Mouse (Mus musculus) mouse embryonic stem cell (cell line): Measurements from ENCODE around the gene Gm13889.

Source experiments
- in situ Hi-C, 2 experiments: fragments of 300-500 bp; cut with MboI; formaldehyde crosslinking; loops; 1 replicate in 1 of 2; 3 replicates in 1 of 2; pipeline ENCODE4 v1.14.3; 2019 to 2020; ENCODE audit warnings: low sequenced_read_pairs in 2 of 2, low pct_unique_long_range_greater_than_20kb in 1 of 2, mixed read lengths in 1 of 2; ENCODE audit not compliant: unreplicated experiment in 1 of 2

Gm13889 gene

DNA sequence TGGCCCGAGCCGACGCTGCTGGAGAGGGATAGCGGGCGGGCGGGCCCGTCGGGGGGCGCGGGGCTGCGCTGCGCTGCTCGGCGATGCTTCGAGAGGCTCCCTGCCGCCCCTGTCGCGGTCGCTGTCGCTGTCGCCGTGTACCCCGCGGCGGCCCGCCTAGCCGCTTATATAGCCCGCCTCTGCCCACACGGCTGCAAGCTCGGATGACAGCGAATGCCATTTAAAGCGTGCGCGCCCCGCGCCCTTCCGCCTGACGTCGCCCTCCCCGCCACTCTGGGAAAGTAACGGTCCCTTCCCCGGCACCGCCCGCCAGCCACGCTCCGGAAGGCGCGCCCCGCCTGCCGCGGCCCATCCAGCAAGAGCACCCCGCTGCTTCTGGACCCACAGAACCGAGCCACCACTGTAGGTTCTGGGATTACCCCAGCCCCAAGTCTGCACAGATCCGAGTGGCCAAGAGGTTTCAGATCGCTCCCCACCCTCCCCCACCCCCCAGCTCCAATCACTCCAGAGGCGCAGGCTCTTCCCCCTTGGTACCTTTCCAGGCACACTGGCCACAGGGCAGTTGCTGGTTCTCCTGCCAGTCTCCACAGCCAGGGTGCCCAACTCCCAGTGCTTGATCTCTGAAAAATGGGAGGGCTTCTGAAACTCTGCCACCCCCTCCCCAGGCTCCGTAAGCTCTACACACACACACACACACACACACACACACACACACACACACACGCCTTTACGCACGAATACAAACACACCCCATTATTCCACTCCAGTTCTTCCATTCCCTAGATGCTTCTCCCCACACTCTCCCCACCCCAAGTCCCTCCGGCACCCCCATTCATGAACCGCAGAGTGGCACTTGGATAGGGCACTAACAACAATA lies at the start of gene Gm13889:
TSS of gene Gm13889 (minus strand) at position 294 of the 877 bp plus-strand sequence.
- in situ Hi-C loops: no loop called here

DNA sequence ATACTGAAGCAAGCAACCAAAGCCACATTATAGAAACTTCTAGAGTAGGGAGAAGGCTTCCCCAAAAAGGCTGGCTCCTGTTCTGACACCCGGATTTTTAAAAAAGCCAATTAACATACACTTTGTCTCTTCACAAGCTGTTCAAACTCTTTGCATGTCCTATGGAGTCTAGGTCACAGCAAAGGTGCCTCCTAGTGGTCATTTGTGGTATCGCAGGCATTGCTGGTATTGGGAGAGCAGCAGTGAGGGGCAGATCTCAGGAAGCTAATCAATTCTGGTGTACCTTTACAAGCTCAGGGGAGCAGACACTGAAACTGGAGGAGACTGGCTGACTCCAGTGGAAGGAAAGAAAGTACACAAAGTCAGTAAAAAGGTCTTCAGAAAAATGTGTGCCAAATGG lies 45.3 kb upstream of the Gm13889 start:
- in situ Hi-C loops: loop anchor here in 1 of 2 experiments (10.0 kb wide), 1 partner anchor 128 kb away; no protein-coding TSS in a partner anchor

DNA sequence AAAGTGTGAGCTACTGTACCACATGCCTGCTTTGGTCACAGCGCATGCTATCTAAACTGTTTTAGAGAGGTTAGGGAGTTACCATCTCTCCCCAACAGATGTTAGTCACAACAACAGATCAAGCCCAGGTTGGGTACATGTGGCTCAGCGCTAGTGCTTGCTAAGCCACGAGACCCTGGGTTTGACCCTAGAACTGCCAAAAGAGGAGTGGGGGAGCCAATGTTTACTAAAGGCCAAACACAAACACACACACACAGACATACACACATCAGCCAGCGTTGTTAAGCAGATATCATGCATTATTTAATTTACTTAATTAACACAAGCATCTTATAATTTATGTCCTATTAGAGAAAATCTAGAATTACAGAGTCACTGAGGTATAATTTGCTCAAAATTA lies 44.9 kb upstream of the Gm13889 start:
- in situ Hi-C loops: loop anchor here in 1 of 2 experiments (10.0 kb wide), 1 partner anchor 127 kb away; no protein-coding TSS in a partner anchor

DNA sequence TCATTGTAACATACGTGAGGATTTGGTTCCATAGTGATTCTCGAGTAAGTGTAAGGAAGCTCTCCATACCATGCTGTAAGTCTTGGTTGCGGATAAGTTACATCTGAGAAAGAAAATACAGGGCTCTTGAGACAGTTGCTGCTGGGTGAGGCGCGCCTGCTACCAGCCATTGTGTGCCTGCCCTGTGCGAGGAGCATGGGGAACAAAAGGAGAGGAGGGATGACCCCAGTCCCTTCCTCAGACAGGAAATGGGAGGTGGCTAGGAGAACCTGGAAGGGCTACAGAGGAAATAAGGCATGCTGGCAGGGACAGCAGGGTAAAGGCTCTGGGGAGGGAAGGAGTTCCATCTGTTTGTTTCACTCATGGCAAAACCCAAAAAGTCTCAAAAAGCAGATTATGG lies 44.4 kb upstream of the Gm13889 start:
- in situ Hi-C loops: loop anchor here in 1 of 2 experiments (10.0 kb wide), 1 partner anchor 127 kb away; no protein-coding TSS in a partner anchor

DNA sequence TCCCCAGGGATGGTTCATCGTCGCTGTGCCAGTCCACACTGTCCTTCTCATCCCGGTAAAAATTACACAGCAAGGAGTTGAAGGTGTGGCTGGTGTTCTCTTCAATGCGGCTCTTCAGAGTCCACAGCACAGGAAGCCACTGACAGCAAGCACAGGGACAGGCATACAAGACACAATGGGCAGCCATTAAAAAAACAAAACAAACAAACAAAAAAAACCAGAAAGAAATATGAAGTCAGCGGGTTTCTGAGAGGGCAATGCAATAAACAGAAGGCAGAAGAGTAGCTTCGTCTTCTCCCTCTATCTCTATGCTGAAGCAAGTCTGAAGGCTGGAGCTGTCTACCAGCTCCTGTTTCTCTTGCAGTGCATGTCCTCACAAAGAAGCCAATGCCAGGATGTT lies 39.3 kb upstream of the Gm13889 start, which contains the start of gene Gm27027:
TSS of gene Gm27027 (minus strand) at position 101 of the 400 bp plus-strand sequence.
- in situ Hi-C loops: no loop called here

DNA sequence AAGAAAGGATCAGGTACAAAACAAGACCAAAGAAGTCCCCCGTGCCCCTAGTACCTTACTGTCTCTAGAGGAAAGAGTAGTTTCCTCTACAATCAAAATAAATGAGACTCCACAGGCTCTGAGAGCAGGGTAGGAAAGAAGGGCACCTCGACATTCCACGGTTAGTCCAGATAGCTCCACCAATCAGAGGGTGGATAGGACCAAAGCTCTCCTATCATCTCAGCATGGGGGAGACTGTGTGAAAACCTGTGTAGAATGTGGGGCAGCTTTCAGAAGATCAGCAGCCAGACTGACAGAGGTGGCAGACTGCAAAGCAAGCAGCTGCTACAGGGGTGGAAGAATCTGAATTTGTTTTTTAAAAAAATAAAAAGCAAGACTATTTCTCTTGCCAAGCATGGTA lies 35.8 kb upstream of the Gm13889 start:
- in situ Hi-C loops: no loop called here

DNA sequence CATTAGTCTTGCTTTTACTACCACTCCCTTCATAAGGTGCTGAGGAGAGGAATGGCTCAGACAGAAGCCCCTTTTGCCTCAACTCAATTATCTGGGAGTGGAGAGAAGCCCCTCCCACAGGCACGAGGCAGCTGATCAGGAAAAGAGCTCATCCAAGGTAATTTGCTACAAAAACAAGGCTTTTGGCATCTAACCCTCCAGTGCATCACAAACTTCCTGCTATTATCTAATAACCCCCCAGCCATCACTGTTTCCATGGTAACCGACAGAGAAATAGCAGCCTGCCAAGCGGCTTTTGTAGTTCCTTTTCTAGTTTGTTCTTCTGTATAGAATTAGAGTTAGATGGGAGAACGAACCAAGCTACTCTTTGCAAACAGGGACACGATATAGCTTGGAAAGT lies 35.3 kb upstream of the Gm13889 start:
- in situ Hi-C loops: no loop called here

DNA sequence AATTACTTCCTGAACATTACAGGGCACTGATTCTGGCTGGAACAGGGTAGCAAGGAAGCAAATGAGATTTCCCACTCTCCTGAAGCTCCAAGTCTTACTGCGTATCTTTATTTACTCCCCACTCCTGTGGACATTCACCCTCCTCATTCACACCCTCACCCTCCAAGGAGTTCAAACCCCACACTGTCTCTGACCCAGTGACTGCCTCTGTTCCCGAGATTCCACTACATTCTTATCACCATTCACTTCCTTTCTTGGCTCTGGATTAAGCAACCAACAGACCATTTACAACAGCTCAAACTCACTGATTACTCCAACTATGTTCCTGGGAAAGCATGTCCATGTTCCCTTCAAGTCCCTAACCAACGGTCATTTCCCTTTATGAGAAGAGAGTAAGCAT lies 34.3 kb upstream of the Gm13889 start:
- in situ Hi-C loops: no loop called here

DNA sequence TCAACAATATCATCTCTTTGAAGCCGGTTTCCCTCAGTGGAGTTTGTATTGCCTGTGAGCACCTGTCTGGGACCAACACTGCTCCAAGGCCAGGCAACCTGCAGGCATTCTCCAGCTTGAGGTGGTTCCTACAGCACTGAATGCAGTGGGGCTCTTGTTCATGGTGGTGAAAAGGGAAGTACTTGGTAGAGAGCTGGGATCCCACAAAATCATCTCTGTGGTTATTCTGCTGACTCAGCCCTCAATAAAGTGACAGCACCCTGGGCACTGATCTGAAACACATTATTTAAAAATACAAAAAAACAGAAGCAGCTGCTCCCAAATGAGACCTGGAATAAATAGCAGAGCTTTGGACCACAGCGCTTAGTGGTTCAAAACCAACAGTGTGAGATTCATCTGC lies 31.4 kb upstream of the Gm13889 start:
- in situ Hi-C loops: no loop called here

DNA sequence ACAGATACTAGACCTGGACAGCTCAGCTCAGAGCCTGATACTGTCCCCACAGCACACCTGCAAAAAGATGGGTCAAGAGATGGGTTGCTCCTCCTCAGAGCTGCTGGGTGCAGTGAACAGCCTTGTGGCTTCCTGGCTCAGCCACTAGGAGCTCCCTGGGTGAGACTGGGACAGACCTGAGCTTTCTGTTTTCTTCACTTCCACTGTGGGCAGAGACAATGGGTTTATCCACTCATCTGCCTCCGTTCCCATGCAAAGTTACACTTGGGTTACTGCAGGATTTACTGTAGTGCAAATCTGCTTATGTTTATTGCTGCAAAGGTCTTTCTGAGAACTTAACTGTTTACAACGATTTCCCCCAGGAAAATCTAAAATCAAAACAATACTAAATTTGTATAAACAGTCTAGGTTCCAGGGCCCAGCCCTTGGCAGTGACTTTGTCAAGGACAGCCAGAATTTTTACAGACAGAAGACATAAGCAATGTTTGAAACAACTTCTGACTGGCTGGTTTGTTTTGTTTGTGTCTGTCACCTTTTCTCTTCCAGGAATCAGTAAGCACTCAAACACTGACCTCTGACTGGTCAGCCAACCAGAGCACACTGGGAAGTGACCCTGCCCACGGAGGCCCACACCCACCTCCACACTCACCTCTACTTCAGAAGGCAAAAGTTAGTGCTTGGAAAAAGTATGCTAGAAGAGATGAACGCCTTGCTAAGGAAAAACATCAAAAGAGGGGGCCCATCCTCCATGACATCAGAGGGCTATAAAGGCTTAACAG lies 25.6 kb upstream of the Gm13889 start:
- in situ Hi-C loops: no loop called here

DNA sequence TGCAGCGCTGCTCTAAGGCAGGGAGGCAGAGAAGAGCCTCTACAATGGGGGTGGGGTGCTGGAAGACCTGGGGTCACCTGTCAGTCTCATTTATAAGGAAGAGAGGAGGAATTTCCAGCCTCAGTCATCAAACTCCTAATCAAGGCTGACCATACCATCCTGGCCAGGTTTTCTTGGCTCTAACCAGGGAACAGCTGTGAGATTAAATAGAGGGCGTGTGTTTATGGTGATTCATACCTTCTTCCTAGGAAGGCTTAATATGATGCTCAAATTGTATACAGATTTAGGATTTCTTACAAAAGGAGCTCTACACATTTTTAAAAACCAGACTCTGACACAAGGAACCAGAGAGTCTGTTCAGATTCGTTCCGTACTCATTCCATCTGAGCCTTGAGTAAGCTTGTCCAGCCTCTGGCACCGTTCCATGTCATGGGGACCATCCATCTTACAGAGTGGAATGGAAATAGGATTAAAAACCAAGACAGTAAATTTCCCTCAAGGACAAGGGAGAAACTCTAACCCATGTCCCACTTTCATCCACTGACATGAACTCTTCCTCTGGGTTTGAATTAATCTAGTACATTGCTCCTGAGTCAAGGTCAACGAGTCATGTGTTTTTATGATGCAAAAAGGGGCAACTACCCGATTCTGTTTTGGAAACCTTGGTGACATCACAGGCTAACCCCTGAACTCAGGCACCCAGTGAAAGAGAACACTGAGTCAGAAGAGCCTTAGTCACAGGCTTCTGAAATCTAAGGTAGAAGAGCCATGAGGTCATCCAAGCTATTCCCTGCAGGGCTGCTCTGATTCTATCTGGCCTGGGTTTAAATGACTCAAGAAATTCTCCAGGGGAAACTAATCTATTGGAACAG lies 22.5 kb upstream of the Gm13889 start:
- in situ Hi-C loops: no loop called here

DNA sequence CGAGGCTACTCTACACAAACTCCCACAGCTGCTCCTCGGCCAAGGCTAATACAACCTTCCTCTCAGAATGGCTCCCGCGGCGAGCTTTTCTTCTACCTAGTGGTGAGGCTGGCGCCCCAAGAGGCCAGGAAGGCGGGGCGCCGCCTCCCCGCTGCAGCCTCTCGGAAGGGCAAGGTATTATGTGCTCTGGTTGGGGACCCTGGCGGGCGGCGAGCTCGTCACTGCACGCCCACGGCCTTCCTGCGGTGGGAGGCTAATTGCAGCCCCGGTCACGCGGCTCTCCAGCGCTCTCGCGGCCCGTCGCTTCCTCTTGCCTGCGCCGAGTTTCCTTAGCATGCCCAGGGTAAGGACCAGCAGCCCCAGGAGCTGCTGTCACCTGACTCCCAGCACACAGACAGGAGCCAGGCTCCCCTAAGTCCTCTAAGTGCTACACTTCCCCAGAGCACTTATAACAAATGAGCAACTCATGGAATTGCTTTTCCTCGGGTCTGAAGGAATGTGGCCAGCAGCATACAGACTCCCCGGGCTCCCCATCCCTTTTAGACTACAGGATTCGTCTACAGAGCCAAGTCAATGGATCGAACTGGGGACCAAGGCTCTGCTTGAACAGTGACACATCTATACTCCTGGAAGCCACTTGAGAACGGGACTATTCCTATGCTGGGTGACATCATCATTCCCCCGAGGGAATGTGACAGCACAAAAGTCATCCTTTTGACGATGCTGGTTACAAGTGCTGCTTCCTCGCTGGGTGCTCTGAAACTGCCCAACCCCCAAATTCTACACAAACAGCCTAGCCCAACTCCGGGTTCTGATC lies 19.6 kb upstream of the Gm13889 start:
- in situ Hi-C loops: no loop called here

DNA sequence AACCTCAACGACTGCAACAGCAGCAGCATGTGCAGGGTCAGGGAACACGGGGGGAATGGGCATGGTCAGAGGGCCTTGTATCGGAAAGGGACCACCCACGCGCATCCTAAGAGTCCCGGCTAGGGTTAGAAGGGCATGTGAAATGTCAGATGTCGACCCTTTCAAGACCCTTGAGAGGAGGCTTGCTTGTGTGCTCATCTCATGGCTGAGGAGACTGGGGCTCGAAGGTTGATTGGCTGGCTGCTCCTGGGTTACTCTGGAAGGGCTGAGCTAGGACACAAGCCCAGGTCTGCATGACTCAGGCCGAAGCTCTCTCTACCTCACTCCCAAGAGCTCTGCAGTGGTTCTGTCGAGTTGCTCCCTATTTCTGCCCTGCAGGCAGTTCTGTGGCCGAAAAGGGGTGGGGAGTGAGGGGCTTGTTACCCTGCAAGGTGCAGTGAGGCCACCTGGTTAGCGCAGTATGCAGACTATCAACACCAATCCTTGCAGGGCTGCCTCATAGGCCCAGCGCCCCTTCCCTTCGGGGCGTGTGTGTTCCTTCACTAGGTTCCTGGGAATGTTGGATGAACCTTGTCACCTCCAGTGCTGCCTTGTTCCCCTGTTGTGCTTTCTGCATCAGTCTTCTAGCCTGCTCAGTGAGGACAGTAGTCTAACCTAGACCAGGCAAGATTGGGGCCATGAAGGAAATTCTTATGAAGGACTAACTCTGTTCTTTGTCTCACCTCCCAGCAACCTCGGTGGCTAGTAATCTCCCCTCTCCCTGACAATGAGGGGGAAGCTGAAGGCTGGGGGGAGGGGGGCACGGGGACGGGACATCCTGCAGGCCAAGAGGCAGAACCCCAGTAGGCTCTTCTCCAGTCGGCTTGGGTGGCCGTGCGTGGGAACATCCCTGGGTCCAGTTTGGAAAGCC lies 18.8 kb upstream of the Gm13889 start:
- in situ Hi-C loops: no loop called here

DNA sequence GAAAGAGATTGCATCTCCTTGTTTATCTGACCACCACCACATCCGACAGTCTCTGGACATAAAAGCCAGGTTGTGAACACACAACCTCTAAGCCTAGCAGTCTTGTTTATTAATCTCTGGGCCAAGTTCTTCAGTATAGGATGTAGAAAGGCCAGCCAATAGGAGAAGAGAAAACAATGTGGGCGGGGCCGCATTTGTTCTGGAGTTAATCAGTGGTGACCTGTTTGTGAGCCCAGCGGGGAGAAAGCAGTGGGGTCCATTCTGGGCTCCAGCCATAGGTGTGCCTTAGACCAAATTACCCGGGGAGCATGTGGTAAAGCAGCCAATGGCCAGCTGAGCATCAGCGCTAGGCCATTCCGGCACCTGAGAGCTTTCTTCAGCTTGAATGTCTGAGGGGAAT lies 18.0 kb upstream of the Gm13889 start:
- in situ Hi-C loops: no loop called here

DNA sequence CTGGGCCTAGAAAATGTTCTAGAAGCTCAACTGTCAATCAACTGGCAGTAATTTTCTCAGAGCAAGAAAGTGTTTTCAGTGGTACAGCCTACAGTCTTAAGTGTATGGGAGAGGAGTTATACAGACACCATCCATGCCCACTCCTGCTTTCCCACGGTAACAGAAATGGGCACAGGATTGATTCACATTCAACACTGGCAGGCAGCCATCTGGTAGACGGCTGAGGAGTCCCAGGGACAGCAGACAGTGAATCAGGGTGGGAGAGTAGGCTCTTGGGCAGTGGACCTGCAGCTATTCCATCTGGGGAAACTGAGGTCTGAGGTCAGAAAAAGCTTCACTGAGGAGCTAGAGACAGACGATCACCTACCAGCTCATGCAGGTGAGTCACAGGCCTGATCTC lies 14.6 kb upstream of the Gm13889 start:
- in situ Hi-C loops: no loop called here

DNA sequence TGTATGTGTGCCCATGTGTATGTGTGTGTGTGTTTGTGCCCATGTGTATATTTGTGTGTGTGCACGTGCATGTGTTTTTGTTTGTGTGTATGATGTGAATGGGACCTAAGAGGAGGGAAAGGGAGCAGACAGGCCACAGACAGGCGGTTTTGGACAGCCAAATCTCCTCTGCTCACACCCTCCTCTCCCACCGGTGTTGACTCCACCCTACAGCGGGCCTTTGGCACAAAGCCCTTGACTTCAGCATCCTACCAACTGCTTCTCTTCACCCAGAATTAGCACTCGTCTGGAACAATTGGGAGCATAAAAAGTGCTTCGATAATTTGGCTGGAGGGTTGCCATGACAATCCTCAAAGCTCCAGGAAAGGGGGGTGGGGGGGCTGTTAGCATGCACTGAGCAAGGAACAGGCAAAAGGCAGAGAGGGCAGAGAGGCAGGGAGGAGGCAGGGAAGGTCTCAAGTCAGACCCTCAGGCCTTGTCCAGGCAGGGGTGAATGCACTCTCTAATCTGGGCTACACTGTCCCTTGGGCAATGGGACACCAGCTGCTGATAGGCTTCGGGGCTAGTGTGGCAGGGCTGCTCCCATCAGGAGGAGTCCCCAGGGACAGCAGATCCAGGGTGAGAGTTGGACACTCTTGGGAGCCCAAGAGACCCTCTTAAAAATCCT lies 7.6 kb upstream of the Gm13889 start:
- in situ Hi-C loops: no loop called here
